Mouse (Mus musculus) right cerebral cortex, adult 18-20 months (tissue): ENCODE data around the gene Skil.
"Not testable (repeated sequence)": the region's sequence is repeated elsewhere in the genome, so short reads cannot be mapped to it uniquely, and the experiment has no call there.

Experiments
- DNase-seq: peaks from one replicate; pipeline ENCODE4 v3.0.0; 2022; ENCODE audit warnings: mixed read lengths

The Skil gene

GRCm38 (mm10) chr3:31134246-31134645 lies 39.4 kb downstream of the Skil start:
- DNase-seq, result no peak

GRCm38 (mm10) chr3:31134696-31135095 lies 39.8 kb downstream of the Skil start:
- DNase-seq, result no peak

GRCm38 (mm10) chr3:31136591-31136990 lies 41.7 kb downstream of the Skil start:
- DNase-seq, result not testable (repeated sequence)

GRCm38 (mm10) chr3:31138454-31139424 lies 43.9 kb downstream of the Skil start:
- peak; percentile 58 for DNase-seq

DNA sequence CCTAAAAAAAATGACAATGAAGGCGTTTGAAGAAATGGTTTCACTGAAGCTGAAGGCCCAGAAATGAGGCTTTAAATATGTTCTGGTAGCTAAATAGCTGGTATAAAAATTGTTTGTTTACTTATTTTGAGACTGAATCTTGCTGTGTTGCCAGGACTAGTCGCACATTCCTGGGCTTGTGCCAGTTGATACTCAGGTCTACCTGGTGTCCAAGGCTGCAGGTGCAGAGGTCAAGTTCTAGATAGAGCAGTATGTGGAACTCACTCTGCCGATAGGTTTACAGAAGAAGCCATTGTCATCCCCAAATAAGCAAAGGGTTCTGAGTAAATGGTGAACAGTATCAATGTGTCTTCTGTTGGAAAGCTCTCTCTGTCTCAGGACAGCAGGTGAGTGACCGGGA lies 46.8 kb downstream of the Skil start:
- no peak for DNase-seq

GRCm38 (mm10) chr3:31145222-31145621 lies 50.4 kb downstream of the Skil start:
- DNase-seq, result not testable (repeated sequence)

GRCm38 (mm10) chr3:31145641-31146290 lies 50.9 kb downstream of the Skil start:
- peak; percentile 84 for DNase-seq

DNA sequence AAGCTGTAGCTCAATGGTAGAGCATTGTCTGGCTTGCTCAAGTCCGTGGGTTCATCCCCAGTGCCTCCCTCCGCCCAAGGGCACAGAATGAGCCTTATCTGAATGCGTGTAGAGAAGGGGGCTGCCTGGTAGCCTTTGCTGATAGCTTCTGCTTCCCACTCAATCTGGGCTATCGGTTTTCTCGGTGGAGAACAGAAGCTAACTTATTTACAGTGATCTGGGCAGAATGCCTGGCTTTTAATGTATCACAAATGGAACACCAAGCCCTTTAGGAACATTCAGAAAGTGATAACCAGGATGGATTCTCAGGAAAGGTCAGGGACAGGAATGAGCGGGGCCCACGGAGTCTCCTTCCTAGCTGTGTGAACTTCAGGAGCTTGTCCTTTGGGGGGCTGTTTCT lies 53.7 kb downstream of the Skil start:
- no peak for DNase-seq

- peak; percentile 50 for DNase-seq
Observed at GRCm38 (mm10) chr3:31149706-31150105, 54.8 kb downstream of the Skil start, which contains the start of gene Cldn11. TSS of gene Cldn11 (plus strand) at chr3:31149920.

DNA sequence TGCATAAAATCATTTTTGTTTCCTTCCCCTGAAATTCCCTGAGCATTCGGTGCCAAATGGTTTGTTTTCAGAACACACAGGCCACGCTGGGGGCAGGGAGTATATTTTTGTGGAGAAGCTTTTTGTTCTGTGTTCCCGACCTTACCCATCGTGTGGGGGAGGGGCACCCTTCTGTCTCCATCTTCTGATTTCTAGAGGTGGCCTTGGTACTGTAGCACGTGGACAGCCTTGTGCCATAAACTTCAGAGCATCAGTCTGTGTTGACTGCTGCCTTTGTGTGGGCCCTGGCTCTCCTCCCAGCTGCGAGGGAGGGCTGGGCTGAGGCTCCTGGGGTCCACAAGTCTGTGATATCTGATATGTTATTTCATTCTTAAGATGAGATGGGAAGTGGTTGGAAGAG lies 57.2 kb downstream of the Skil start:
- peak; percentile 46 for DNase-seq

DNA sequence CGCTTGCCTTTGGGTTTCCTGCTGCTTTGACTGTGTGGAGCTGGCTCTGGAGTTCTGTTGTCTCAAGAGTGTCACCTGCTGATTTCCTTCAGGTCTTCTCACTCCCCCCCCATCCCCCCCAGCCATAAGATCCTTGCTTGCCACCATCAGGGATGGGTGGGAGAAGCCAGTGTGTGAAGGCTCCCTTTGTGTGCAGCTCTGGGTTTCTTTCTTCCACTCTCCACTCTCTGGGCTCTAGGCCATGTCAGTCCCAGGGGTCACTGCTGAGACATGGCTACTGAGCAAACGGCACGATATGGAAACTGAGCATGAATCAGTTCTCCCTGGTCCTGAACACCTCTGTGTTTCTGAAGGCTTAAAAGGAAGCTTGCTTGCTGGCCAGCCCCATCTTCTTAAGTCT lies 61.3 kb downstream of the Skil start:
- DNase-seq, result no peak

GRCm38 (mm10) chr3:31157776-31158175 lies 62.9 kb downstream of the Skil start:
- no peak for DNase-seq

GRCm38 (mm10) chr3:31160046-31160445 lies 65.2 kb downstream of the Skil start:
- DNase-seq, result no peak

GRCm38 (mm10) chr3:31161336-31161735 lies 66.5 kb downstream of the Skil start:
- no peak for DNase-seq

GRCm38 (mm10) chr3:31162860-31163259 lies 68.0 kb downstream of the Skil start:
- no peak for DNase-seq

DNA sequence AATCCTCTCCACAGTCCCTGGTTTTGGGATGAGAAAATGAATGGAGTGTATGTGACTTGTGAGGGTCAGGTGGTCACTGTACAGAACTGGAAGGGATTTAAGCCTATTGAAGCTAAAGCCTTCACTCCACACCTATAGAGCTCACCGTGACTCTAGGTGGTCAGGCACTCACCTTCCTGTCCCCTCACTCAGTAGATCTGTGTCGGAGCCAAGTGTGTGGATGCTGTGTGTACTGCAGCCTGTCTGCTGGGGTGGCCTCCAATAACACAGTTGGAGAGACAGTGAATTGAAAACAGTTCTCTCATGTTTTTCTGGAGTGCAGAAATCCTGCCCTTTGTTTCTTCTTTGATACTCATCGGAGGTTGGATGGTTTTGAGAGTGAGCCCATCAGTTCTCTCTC lies 70.9 kb downstream of the Skil start:
- DNase-seq, result no peak

GRCm38 (mm10) chr3:31166365-31166871 lies 71.6 kb downstream of the Skil start:
- peak; percentile 61 for DNase-seq
